Mouse (Mus musculus): Measurements from ENCODE around the gene Aff1. TPM values are rescaled to one million over a fixed set of nuclear protein-coding genes. Genes with fewer than 3 reads are reported as not detected.

Gene Aff1
- polyA plus RNA-seq, 1 experiment from 2014 or later = 9.9 TPM

DNA sequence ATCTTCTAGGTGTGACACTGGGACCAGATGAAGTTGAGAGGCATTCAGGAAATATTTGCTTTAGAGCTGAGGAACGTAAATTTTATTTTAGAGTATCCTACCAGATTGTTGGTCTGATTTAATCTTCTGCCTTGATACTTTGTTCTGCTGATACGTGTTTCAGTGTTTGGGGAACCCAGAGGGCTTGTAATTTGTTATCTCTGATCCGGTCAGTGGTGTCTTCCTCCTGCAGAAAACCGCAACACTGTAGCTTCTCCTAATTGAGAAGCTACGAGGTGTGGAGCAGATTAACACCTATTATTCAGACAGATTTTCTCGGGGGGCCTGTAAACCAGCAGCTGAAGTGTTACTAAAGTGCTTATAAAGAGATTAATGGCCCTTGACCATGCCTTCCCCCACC lies 27.0 kb downstream of the Aff1 start:
- no peak overlapping the region for H3K4me3 ChIP-seq (ENCODE audit: control insufficient read depth in 1 of 2, insufficient read depth in 1 of 2, low read depth in 1 of 2, low read length in 2 of 2)
- H3K27me3 ChIP-seq (ENCODE audit: control insufficient read depth, insufficient read depth, low read length) = no peaks in the 10 kb centered on the region
- H3K4me1 ChIP-seq (ENCODE audit: control insufficient read depth in 2 of 2, insufficient read depth in 2 of 2, low read length in 2 of 2) = no peaks in the 10 kb centered on the region
- H3K4me2 ChIP-seq (ENCODE audit: low read length) = no peak overlapping the region
- no peaks in the 10 kb centered on the region for H3K9me3 ChIP-seq (ENCODE audit: control insufficient read depth, low read length)
- WGBS = 32% methylated on average over 6 of the region's 6 CpGs
- ATAC-seq (ENCODE audit: insufficient number of reproducible peaks, insufficient read depth, low FRiP score, low read depth) = no peak
- H3K27ac ChIP-seq (replicated peaks in 1 of 2; ENCODE audit: control insufficient read depth in 1 of 2, insufficient read depth in 1 of 2, low read depth in 2 of 2, low read length in 2 of 2) = no peak overlapping the region
- H3K36me3 ChIP-seq (ENCODE audit: control insufficient read depth, insufficient read depth, low read length) = no peaks in the 10 kb centered on the region
- no peak overlapping the region for H3K9ac ChIP-seq (ENCODE audit: low read length)

DNA sequence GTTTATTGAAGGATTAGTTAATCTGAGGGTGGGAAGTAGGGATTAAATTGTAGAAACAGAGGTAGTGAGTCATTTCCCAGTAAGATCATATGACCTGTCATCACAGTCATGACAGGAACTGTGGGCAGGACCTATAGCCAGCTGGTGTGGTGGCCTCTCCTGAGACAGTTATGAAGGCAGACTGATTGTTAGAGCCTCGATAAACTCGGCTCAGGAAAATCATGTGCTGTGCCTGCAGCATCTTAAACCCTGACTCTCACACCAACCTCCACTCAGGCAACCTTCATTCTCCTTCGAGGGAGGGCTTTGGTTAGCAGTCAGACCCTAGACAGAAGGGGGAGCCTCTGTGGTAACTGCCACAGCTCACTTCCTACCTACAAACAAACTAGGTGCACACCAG lies 27.7 kb downstream of the Aff1 start:
- H3K9ac ChIP-seq (ENCODE audit: low read length) = no peak overlapping the region
- no peak overlapping the region for H3K4me2 ChIP-seq (ENCODE audit: low read length)
- H3K27me3 ChIP-seq (ENCODE audit: control insufficient read depth, insufficient read depth, low read length) = no peaks in the 10 kb centered on the region
- WGBS = 30% methylated on average over 3 of the region's 3 CpGs
- ATAC-seq (ENCODE audit: insufficient number of reproducible peaks, insufficient read depth, low FRiP score, low read depth) = no peak
- no peaks in the 10 kb centered on the region for H3K9me3 ChIP-seq (ENCODE audit: control insufficient read depth, low read length)
- no peak overlapping the region for H3K27ac ChIP-seq (replicated peaks in 1 of 2; ENCODE audit: control insufficient read depth in 1 of 2, insufficient read depth in 1 of 2, low read depth in 2 of 2, low read length in 2 of 2)
- no peak overlapping the region for H3K4me3 ChIP-seq (ENCODE audit: control insufficient read depth in 1 of 2, insufficient read depth in 1 of 2, low read depth in 1 of 2, low read length in 2 of 2)
- no peaks in the 10 kb centered on the region for H3K36me3 ChIP-seq (ENCODE audit: control insufficient read depth, insufficient read depth, low read length)
- H3K4me1 ChIP-seq (ENCODE audit: control insufficient read depth in 2 of 2, insufficient read depth in 2 of 2, low read length in 2 of 2) = no peaks in the 10 kb centered on the region

DNA sequence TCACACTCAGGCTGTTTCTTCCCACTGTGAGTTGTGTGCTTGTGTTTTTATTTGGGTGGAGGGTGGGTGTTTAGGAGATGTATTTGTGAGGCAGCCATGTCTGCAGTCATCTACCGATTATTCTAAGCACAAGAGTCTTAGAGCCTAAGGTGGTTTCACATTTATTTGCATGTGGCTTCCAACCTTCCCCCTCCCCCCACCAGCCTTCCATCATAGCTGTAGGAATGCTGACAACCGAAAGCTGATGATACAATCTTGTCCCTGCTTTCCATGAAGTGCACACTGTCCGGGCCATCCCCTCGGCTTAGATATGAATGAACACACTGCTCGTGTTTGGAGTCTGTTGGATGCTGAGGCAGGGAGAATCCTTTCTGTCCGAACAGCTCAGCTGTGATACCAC lies 28.8 kb downstream of the Aff1 start:
- no peak for ATAC-seq (ENCODE audit: insufficient number of reproducible peaks, insufficient read depth, low FRiP score, low read depth)
- 67% methylated on average over 6 of the region's 6 CpGs for WGBS
- no peak overlapping the region for H3K4me2 ChIP-seq (ENCODE audit: low read length)
- H3K4me1 ChIP-seq (ENCODE audit: control insufficient read depth in 2 of 2, insufficient read depth in 2 of 2, low read length in 2 of 2) = no peaks in the 10 kb centered on the region
- H3K36me3 ChIP-seq (ENCODE audit: control insufficient read depth, insufficient read depth, low read length) = no peaks in the 10 kb centered on the region
- no peaks in the 10 kb centered on the region for H3K27me3 ChIP-seq (ENCODE audit: control insufficient read depth, insufficient read depth, low read length)
- H3K9ac ChIP-seq (ENCODE audit: low read length) = no peak overlapping the region
- no peak overlapping the region for H3K4me3 ChIP-seq (ENCODE audit: control insufficient read depth in 1 of 2, insufficient read depth in 1 of 2, low read depth in 1 of 2, low read length in 2 of 2)
- H3K9me3 ChIP-seq (ENCODE audit: control insufficient read depth, low read length) = no peaks in the 10 kb centered on the region
- no peak overlapping the region for H3K27ac ChIP-seq (replicated peaks in 1 of 2; ENCODE audit: control insufficient read depth in 1 of 2, insufficient read depth in 1 of 2, low read depth in 2 of 2, low read length in 2 of 2)

DNA sequence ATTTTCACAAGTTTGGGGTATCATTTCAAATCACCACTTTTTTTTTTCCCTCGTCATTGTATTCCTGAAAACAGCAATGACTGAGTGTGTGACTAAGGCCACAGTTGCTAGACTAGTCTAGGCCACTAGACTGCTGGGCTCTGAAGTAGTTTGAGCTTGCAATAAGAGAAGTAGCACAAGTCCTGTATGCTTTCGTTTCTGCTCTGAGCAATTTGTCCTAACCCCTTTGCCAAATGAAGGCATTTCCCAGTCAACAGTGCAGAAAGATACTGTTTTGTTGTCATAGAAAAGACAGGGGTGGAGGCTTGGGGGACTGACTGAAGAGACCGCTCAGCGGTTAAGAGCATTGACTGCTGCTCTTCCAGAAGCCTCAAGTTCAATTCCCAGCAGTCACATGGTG lies 29.3 kb downstream of the Aff1 start:
- Histone ChIP-seq H3K9ac (ENCODE audit: low read length) (no peak overlapping the region), H3K36me3 (ENCODE audit: control insufficient read depth, insufficient read depth, low read length) (no peaks in the 10 kb centered on the region), H3K4me3 (ENCODE audit: control insufficient read depth in 1 of 2, insufficient read depth in 1 of 2, low read depth in 1 of 2, low read length in 2 of 2) (no peak overlapping the region), H3K27me3 (ENCODE audit: control insufficient read depth, insufficient read depth, low read length) (no peaks in the 10 kb centered on the region), H3K4me2 (ENCODE audit: low read length) (no peak overlapping the region), H3K9me3 (ENCODE audit: control insufficient read depth, low read length) (no peaks in the 10 kb centered on the region), H3K4me1 (ENCODE audit: control insufficient read depth in 2 of 2, insufficient read depth in 2 of 2, low read length in 2 of 2) (no peaks in the 10 kb centered on the region), H3K27ac (replicated peaks in 1 of 2; ENCODE audit: control insufficient read depth in 1 of 2, insufficient read depth in 1 of 2, low read depth in 2 of 2, low read length in 2 of 2) (no peak overlapping the region)
- ATAC-seq (ENCODE audit: insufficient number of reproducible peaks, insufficient read depth, low FRiP score, low read depth) = no peak
- 85% methylated on average over 4 of the region's 4 CpGs for WGBS

DNA sequence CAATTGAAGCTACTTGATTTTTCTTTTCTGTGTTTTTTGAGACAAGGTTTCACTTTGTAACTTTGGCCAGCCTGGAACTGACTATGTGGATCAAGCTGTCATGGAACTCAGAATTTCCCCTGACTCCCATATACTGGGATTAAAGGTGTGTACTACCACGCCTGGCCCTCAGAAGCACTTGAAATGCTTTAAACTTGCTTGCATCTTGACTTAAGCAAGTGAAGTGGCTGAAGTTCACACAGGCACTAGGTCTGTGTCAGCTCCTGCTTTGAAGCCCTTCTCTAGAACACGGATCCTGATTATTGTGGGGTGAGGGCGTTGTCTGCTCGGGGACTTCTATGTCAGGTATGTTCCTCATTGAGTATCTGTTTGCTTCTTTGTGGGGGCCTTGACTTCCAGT lies 30.5 kb downstream of the Aff1 start:
- 70% methylated on average over 4 of the region's 4 CpGs for WGBS
- no peaks in the 10 kb centered on the region for H3K9me3 ChIP-seq (ENCODE audit: control insufficient read depth, low read length)
- no peaks in the 10 kb centered on the region for H3K4me1 ChIP-seq (ENCODE audit: control insufficient read depth in 2 of 2, insufficient read depth in 2 of 2, low read length in 2 of 2)
- H3K27ac ChIP-seq (replicated peaks in 1 of 2; ENCODE audit: control insufficient read depth in 1 of 2, insufficient read depth in 1 of 2, low read depth in 2 of 2, low read length in 2 of 2) = no peak overlapping the region
- H3K4me3 ChIP-seq (ENCODE audit: control insufficient read depth in 1 of 2, insufficient read depth in 1 of 2, low read depth in 1 of 2, low read length in 2 of 2) = no peak overlapping the region
- no peaks in the 10 kb centered on the region for H3K36me3 ChIP-seq (ENCODE audit: control insufficient read depth, insufficient read depth, low read length)
- H3K27me3 ChIP-seq (ENCODE audit: control insufficient read depth, insufficient read depth, low read length) = no peaks in the 10 kb centered on the region
- no peak for ATAC-seq (ENCODE audit: insufficient number of reproducible peaks, insufficient read depth, low FRiP score, low read depth)
- no peak overlapping the region for H3K9ac ChIP-seq (ENCODE audit: low read length)
- H3K4me2 ChIP-seq (ENCODE audit: low read length) = no peak overlapping the region

DNA sequence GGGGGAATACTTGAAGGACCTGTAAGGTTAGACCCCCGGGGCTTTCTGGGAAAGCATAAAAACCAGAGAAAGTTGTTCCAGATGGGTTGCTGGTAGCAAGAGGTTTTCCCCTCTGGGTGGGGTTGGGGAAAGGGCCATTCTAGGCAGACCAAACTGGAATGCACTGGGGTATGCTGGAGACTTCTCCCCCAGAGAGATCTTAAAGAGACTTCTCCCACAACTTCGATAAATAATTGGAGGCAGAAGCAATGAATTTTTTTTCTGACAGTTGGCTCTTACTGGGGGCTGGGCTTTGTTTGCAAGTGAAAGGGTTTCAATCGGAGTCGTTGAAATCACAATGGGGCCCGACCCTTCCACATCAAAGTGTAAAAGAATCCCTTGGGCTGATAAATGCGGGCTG lies 32.2 kb downstream of the Aff1 start:
- WGBS = 16% methylated on average over 6 of the region's 6 CpGs
- Histone ChIP-seq H3K27me3 (ENCODE audit: control insufficient read depth, insufficient read depth, low read length) (no peaks in the 10 kb centered on the region), H3K9me3 (ENCODE audit: control insufficient read depth, low read length) (no peaks in the 10 kb centered on the region), H3K9ac (ENCODE audit: low read length) (no peak overlapping the region), H3K4me1 (ENCODE audit: control insufficient read depth in 2 of 2, insufficient read depth in 2 of 2, low read length in 2 of 2) (no peaks in the 10 kb centered on the region), H3K27ac (replicated peaks in 1 of 2; ENCODE audit: control insufficient read depth in 1 of 2, insufficient read depth in 1 of 2, low read depth in 2 of 2, low read length in 2 of 2) (no peak overlapping the region), H3K4me2 (ENCODE audit: low read length) (no peak overlapping the region), H3K36me3 (ENCODE audit: control insufficient read depth, insufficient read depth, low read length) (no peaks in the 10 kb centered on the region), H3K4me3 (ENCODE audit: control insufficient read depth in 1 of 2, insufficient read depth in 1 of 2, low read depth in 1 of 2, low read length in 2 of 2) (no peak overlapping the region)
- ATAC-seq (ENCODE audit: insufficient number of reproducible peaks, insufficient read depth, low FRiP score, low read depth) = no peak

DNA sequence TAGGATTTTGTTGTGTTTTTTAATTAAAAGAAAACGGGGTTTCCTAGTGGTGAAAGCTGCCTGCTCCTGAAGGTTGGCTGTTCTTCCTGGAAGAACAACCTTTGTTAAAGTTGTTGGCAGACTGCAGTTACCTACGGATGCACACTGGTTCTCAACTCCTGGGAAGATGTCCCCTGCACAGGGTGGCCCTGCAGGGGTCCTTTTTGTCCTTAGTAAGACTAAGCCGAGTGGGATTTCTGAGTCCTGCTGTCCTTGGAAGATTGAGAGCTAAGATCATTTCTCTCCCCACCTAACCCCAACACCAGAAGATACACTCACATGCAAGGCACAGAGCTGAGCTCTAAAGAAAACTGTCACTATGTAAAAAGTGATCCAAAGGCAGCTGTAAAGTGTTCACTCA lies 32.6 kb downstream of the Aff1 start:
- Histone ChIP-seq H3K9me3 (ENCODE audit: control insufficient read depth, low read length) (no peaks in the 10 kb centered on the region), H3K36me3 (ENCODE audit: control insufficient read depth, insufficient read depth, low read length) (no peaks in the 10 kb centered on the region), H3K4me3 (ENCODE audit: control insufficient read depth in 1 of 2, insufficient read depth in 1 of 2, low read depth in 1 of 2, low read length in 2 of 2) (no peak overlapping the region), H3K27me3 (ENCODE audit: control insufficient read depth, insufficient read depth, low read length) (no peaks in the 10 kb centered on the region), H3K4me2 (ENCODE audit: low read length) (no peak overlapping the region), H3K27ac (replicated peaks in 1 of 2; ENCODE audit: control insufficient read depth in 1 of 2, insufficient read depth in 1 of 2, low read depth in 2 of 2, low read length in 2 of 2) (no peak overlapping the region), H3K4me1 (ENCODE audit: control insufficient read depth in 2 of 2, insufficient read depth in 2 of 2, low read length in 2 of 2) (no peaks in the 10 kb centered on the region), H3K9ac (ENCODE audit: low read length) (no peak overlapping the region)
- no peak for ATAC-seq (ENCODE audit: insufficient number of reproducible peaks, insufficient read depth, low FRiP score, low read depth)
- 35% methylated on average over 3 of the region's 3 CpGs for WGBS

DNA sequence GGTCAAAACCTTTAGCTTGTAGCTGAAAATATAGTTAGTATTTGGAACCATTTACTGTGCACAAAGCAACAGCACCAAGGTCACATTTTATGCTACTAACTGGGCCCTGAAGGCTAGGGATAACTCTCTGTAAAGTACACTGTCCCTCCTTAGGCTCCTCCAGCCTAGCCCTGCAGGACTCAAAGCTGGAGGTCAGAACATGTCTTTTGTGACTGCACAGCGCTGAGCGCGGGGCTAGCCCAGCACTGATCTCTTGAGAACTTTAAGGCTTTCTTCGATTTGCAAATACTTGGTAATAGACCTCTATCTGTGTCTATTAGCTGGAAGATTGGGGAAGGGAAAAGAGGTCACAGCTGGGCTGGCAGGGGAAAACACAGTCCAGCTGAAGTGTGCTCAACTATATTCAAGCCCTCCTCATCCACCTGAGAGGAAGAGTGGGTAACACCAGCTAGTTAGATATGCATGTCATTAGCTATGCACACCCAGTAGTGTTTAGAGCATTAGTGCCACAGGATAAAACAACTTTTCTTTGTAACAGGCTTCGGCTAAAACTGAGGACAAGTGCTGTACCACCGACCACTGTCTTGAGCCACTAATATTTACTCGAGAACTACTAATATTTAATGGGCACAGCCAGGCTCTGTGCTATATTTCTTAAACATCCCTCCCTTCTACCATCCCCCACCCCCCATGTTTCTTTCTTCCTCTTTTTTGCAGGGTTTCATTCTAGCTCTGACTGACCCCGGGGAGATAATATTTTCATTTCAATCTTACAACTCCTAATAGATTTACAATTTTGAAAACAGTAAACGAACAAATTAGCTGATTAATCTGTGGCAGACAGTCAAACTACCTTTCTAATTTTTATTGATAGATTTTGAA lies 33.3 kb downstream of the Aff1 start:
- no peak overlapping the region for H3K4me2 ChIP-seq (ENCODE audit: low read length)
- H3K27me3 ChIP-seq (ENCODE audit: control insufficient read depth, insufficient read depth, low read length) = no peaks in the 10 kb centered on the region
- no peak overlapping the region for H3K9ac ChIP-seq (ENCODE audit: low read length)
- no peak for ATAC-seq (ENCODE audit: insufficient number of reproducible peaks, insufficient read depth, low FRiP score, low read depth)
- H3K4me1 ChIP-seq (ENCODE audit: control insufficient read depth in 2 of 2, insufficient read depth in 2 of 2, low read length in 2 of 2) = no peaks in the 10 kb centered on the region
- no peak overlapping the region for H3K4me3 ChIP-seq (ENCODE audit: control insufficient read depth in 1 of 2, insufficient read depth in 1 of 2, low read depth in 1 of 2, low read length in 2 of 2)
- H3K36me3 ChIP-seq (ENCODE audit: control insufficient read depth, insufficient read depth, low read length) = no peaks in the 10 kb centered on the region
- H3K27ac ChIP-seq (replicated peaks in 1 of 2; ENCODE audit: control insufficient read depth in 1 of 2, insufficient read depth in 1 of 2, low read depth in 2 of 2, low read length in 2 of 2) = no peak overlapping the region
- WGBS = 73% methylated on average over 9 of the region's 9 CpGs
- no peaks in the 10 kb centered on the region for H3K9me3 ChIP-seq (ENCODE audit: control insufficient read depth, low read length)

Measured in heart, embryonic 14.5 days (tissue).